Mouse (Mus musculus): ENCODE results near the gene Slc11a1. TPM values are rescaled to one million over a fixed set of nuclear protein-coding genes. Genes with fewer than 3 reads are reported as not detected.

Slc11a1 gene
- total RNA-seq, 4 experiments from 2014 or later, result 3.9 to 6.6 (median 5.1) TPM

DNA sequence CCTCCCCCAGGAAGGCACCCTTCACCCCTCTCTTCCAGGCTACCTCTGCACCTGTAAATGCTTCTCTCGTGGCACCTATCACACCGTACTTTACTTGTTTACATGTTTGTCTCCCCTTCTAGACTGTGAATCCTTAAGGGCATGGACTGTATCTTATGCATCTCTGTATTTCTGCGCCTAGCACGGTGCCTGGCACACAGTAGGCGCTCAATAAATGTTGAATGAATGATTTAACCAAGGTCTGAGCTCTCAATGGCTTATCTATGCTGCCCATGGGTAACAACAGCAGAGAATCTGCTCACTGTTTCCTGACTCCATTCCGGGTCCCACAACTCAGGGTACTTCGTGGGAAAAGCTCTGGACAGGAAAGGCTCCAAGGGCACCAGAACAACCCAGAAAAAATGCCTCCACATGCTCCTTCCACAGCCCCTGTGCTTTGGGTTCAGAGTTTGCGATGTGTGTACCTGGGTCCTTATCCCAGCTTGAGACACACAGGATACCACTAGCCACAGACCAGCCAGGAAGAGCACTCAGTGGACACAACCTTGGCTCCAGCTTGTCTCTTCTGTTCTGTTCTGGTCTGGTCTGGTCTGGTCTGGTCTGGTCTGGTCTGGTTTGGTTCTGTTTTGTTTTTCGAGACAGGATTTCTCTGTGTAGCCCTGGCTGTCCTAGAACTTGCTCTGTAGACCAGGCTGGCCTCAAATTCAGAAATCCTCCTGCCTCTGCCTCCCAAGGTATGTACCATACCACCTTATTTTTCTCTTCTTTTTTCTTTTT lies 21.4 kb upstream of the Slc11a1 start:
- no peak for DNase-seq (ENCODE audit: low spot score)

DNA sequence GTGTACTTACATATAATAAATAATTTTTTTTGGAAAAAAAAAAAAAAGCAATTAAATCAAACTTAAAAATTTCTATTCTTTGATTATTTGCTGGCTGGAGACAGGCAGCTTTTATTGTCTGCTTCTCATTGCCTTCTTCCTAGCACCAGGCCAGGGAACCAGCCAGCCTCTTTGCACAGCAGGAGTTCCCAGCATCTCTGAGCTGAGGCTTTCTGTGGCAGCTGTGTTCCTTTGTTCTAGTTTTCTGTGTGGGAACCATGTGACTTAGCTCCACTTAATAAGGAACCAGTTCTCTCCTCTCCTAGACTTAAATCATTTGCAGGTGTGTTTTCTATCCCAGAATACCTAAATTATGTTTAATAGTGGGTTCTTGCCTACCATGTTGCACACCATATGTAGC lies 17.5 kb upstream of the Slc11a1 start:
- no peak for DNase-seq (ENCODE audit: low spot score)

DNA sequence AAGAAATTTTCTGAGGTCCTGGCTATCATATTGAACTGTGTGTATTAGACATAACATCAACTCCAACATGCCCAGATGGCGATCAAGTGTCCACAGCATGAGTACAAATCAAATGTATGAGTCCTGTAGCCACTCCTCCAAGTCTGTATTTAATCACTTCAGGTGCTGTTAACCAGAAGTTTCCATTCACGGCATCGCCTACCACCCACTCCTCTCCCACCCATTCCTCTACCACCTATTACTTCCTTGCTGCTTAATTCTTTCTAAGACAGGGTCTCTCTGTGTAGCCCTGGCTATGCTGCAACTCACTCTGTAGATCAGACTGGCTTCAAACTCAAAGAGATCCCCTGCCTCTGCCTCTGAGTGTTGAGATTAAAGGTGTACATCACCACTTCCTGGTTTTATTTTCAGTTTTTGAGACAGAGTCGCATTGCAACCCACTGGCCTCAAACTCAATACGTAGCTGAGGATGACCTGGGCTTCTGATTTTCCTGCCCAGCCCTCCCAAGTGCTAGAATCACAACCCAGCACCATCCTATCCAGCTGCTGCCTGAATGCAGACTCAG lies 15.0 kb upstream of the Slc11a1 start:
- no peak for DNase-seq (ENCODE audit: low spot score)

DNA sequence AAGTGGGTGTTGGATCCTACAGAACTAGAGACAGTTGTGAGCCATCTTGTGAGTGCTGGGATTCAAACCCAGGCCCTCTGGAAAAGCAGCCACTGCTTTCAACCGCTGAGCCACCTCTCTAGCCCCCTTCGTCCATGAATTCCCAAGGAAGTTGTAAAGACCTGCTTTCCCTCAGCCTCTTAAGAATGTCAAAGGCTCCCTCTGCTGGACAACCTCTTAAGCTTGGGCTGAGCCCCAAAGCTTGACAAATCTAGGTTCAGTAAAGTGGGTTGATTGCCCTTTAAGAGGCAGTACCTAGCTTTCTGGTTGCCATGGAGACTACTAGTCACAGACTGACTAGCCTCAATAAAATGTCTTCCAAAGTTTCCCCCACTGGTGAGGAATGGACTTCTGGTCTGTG lies 13.2 kb upstream of the Slc11a1 start, which contains the start of gene Catip:
Catip (plus strand) TSS at position 297 of the 400 bp plus-strand sequence.
- DNase-seq (ENCODE audit: low spot score), result peak; percentile 87

DNA sequence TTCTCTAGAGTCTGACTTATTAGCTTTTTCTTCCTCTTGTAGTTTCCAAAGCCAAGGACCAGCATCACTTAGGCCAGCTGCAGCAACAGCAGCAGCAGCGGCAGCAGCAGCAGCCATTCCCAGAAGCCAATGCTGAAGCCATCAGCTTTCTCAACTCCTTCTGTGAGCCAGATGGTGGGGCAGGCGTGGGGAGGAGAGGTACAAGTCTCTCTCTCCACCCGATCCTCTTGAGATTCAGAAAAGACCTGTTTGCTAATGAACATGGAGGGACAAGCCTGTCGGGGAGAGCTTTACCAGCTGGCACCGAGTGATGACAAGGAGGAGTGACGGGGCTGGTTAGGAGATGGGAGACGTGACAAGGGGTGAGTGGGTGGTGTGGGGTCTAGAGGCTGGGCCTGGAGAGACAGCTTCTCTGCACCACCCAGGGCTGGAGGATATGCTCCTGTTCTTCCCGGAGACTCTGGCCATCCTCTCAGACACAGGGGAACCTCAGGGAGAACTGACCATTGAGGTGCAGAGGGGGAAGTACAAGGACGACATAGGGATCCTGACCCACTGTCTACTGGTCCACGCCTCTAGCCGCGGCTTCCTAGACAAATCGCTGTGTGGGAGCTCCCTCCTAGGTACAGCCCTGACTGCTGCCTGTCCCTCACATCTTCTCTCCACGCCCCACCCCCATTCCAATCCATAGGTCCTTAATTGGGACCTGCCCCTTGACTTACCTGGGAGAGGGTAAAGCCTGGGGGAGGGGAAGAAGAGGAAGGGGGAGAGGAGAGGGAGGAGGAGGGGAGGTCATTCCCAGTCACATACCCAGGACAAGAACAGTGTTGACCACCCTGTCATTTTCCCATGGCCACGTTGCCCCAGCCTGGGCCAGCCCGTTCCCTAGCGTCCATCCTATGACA lies 12.4 kb upstream of the Slc11a1 start:
- DNase-seq (ENCODE audit: low spot score), result no peak

DNA sequence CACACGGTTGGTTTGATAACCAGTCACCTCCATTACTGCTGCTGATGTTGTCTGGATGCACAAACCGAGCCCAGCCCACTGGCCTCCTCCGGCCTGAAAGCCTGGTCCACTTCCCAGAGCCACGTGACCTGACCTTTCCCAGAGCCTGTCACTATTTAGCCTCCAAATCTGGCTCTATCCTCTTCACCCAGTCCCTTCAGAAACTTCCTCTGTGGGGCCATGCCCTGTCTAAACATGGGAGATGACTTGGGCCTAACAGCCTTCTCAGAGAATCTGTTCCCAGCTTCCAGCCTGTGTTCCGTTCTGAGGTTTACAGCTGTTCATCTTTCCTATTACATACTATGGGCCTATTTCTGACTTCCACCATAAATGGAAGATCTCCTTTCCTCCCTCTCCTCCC lies 11.6 kb upstream of the Slc11a1 start:
- DNase-seq (ENCODE audit: low spot score), result no peak

DNA sequence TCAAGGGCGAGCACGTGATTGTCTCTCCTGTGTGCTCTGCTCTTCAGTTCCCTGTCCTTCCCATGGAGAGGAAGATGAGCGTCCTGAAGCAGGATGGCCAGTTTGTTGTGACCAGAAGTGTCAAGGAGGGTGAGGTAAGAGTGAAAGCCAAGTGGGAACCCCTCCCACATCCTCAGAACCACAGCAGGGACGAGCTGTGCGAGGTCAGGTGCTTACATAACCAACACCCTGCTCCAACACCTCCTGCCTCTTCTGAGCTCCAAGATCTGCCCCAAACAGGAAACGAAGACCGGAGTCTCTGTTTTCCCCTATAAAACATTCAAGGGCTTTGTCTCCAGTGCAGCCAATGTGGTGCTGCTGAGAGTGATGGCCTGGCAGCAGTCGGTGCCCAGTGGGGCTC lies 10.7 kb upstream of the Slc11a1 start:
- no peak for DNase-seq (ENCODE audit: low spot score)

DNA sequence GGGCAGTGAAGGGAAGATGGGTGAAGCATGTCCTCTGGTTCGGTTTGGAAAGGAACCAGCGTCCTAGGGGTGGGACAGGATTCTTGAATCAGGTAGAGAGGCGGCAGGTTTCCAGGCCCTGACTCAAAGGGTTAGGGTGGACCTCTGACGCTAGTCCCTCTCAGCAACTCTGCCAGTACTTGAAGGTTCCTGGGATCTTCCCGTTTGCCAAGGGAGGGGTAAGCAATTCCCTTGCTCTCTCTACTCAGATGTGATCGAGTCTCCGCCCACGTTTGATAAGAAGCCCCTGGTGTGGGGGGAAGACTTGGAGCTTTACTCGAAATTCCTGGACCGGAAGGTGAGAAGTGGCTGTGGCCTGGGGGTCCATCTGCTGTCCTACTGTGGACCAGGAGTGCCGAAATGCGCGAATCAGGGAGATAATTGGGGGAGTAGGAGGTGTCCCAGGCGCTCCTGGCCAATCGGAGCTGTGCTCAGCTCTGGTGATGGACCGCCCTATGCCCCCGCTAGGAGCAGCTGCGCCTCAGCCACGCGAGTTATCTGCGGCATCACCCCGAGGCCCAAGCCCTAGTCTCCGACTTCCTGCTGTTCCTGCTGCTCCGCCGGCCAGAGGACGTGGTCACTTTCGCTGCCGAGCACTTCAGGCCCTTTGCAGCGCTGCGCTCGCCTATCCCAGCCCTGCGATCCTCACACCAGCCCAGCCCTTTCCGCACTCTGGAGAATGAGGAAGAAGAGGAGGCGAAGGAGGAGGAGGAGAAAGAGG lies 6.9 kb upstream of the Slc11a1 start:
- peak; percentile 74 for DNase-seq (ENCODE audit: low spot score)

DNA sequence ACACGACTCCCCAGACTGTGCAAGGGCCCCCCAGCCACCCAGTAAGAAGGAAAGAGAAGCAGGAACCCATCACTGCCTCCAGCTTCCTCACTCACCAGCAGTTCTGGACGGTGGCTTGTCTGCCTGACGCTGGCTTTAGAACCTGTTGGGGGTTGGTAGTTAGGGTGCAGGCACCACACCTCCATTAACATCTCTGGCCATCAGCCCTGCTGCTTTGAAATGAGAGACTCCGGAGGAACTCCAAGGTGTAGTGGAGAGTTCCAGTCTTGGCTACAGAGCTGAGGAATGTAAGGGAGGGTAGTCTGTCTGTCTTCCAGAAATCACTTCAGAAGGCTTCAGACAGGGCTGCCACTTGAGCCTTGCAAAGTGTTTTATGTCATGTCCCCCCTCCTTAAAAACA lies 5.0 kb upstream of the Slc11a1 start:
- DNase-seq (ENCODE audit: low spot score), result no peak

DNA sequence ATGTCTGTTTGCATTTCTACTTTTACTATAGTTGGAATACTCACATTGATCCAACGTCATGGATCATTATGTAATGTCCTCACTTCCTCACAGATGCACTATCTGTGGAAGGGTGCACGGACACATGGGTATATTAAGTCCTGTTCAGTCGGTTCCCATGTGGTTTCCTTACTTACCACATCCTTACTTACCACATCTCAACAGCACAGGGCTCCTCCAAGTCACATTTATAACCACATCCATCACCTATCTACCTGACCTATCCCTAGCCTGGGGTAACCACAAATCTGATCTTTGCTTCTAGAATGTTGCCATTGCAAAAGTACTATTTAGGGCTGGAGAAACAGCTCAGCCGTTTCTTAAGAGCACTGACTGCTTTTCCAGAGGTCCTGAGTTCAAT lies 1.6 kb upstream of the Slc11a1 start:
- DNase-seq (ENCODE audit: low spot score), result no peak

DNA sequence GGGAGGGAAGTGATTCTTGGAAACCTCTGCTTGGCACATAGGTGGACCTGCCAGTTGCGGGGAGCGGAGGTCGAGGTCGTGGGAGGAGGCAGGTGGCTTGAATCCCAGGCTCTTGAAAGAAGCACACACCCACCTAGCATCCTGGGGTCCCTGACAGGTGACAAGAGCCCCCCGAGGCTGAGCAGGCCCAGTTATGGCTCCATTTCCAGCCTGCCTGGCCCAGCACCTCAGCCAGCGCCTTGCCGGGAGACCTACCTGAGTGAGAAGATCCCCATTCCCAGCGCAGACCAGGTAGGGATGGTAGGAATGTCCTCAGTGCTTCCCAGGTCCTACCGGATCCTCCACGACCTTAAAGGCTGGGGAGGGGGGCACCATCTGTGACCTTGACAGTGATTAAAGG lies 566 bp downstream of the Slc11a1 start:
- no peak for DNase-seq (ENCODE audit: low spot score)

DNA sequence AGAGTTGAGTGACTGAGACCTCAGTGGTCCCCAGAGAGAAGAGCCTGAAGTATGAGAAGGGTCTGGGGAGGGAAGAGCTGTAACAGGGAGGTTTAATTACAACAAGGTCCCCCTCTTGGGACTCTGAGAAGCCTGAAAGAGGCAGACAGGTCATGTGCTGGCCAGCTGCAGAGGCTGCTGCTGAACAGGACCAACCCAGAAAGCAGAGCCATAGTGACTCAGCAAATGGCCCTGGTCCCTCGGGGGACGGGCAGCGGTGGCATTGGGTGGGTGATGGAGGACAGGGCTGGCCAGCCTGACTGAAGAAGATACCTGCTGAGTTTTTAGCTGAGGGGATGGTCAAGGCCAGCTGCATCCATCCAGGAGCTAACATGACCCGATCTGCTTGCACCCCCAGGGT lies 1.4 kb downstream of the Slc11a1 start:
- no peak for DNase-seq (ENCODE audit: low spot score)

DNA sequence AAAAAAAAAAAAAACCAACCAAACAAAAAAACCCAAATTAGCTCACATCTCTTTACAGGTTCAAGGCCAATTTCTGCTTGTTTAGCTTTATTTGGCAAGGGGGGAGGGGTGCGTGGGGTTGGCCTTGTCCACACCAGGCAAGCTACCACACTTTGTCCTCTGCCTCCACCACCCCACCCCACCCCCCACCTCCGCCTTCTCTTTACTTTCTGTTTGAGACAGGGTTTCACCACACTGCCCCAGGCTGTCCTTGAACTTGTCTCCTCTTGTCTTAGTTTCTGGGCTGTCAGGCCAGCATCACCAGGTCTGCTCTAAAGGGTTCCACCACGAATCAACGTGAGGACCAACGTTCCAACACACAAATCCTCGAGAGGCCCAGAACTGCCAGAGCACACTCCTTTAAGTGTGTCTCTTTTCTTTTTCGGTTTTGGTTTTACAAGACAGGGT lies 4.1 kb downstream of the Slc11a1 start:
- no peak for DNase-seq (ENCODE audit: low spot score)

DNA sequence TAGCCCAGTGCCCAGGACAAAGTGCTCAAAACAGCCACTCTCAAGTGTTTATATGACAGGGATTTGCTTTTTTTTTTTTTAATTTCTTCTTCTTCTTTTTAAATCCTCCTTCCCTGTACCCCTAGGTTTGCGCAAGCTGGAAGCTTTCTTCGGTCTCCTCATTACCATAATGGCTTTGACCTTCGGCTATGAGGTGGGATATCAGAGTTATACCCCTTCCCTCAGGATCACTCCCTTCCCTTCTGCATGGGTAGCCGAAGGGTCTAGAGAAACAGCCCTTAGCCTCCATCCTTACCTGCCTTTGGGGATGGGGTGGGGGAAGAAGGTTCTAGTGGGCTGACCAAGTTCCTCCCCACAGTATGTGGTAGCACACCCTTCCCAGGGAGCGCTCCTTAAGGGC lies 5.5 kb downstream of the Slc11a1 start:
- no peak for DNase-seq (ENCODE audit: low spot score)

DNA sequence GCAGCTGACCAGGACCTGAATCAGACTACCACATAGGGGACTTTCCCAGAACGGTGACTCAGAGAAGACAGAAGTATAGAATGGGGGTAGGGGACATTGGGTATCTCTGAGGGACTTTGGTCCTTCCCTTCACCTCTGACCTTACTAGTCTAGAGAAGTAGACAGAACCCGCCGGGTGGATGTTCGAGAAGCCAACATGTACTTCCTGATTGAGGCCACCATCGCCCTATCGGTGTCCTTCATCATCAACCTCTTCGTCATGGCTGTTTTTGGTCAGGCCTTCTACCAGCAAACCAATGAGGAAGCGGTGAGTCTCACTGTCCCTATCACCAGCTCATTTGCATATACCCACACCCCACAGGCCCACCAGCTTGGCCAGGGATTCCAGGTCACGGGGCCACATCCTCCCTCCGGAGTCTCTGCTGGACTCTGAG lies 6.6 kb downstream of the Slc11a1 start:
- DNase-seq (ENCODE audit: low spot score), result no peak

DNA sequence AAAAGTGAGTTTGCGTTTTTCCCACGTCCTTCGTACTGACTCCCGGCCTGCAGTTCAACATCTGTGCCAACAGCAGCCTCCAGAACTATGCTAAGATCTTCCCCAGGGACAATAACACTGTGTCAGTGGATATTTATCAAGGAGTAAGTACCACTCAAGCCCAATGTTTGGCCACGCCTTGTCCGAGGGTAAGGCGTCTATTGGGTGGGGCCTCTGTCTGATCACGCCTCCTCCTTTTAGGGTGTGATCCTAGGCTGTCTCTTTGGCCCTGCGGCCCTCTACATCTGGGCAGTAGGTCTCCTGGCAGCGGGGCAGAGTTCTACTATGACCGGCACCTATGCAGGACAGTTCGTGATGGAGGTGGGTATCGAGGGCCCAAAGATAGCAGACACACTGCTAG lies 8.4 kb downstream of the Slc11a1 start:
- DNase-seq (ENCODE audit: low spot score), result no peak

DNA sequence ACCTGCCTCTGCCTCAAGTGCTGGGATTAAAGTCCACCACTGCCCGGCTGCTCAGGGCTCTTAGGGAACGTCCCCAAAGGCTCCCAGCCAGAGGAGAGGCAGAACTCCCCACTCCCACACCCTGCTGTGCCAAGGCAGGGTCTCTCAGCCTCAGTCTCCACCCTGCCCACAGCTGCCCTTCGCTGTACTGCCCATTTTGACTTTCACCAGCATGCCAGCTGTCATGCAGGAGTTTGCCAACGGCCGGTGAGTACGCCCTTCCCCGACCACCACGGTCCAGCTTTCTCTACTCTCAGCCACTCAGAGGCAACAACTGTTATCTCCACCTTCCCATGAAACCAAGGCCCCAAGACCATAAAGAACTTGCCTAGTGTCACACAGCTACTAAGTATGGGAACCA lies 9.5 kb downstream of the Slc11a1 start:
- DNase-seq (ENCODE audit: low spot score), result no peak

DNA sequence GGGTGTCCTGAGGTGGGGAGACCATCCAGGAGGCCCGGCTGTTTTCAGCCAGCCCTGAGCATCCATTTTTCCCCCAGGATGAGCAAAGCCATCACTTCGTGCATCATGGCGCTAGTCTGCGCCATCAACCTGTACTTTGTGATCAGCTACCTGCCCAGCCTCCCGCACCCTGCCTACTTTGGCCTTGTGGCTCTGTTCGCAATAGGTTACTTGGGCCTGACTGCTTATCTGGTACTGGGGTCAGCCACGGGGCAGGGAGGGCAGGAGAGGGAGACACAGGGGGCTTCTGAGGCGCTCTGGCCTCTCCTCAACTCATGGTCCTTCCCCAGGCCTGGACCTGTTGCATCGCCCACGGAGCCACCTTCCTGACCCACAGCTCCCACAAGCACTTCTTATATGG lies 10.1 kb downstream of the Slc11a1 start:
- no peak for DNase-seq (ENCODE audit: low spot score)

DNA sequence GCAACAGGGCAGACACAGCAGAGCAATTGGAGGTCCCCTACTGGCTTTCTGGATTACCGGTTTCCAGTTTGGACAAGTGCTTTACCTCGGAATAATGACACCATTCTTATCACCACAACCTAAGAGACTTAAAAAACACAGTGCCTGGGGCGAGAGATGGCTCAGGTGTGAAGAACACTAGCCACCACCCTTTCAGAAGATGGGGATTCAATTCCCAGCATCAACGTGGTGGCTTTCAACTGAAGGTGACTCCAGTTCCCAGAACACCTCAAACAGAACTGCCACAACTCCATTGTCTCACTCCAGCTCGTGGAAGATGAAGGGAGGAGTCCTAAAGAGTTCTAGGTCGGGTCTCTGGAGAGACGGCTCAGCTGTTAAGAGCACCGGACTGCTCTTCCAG lies 10.5 kb downstream of the Slc11a1 start:
- DNase-seq (ENCODE audit: low spot score), result no peak

DNA sequence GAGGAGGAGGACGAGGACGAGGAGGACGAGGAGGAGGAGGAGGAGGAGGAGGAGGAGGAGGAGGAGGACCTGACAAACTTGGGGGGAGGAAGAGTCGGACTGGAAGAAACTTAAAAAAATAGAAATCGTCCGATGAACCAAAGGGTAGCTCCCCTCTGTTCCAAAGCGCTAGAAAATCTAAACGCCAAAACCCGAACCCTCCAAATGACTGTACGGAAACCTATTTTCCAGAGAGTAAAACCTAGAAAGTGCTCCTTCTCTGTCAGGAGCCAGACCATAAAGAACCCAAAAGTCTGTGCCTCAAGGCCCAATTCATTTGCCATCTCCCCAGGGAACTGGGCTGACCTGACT lies 11.3 kb downstream of the Slc11a1 start:
- no peak for DNase-seq (ENCODE audit: low spot score)

DNA sequence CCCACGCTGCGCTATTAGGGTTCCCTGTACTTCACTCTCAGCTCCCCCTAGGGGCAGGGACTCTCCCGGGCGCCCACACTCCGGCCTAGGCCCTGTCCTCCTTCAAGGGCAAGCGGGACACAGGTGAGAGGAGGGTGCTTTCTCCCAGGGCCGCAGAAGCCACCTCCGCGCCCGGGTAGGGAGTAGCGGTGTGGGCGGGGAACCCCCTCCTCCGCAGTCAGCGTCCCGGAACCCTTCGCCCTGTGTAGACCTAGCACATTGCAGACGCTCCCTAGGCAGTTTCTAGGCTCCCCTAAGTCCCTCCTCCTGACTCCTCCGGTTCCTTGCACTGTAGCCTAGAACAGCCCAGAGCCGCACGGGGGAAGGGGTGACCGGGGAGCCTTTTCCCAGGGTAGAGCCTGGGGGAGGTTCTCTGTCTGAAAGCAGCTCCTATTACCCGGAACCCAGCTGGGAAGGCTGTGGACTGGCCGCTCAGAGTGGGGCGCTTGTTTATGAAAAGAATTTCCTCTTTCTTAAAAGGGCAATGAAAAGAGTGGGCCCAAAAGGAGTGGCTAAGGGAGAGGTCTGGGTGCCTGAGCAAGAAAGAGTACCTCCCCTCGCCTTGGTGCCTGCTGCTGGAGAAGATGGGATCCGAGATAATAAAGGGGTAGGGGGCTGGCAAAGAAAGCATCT lies 11.9 kb downstream of the Slc11a1 start:
- DNase-seq (ENCODE audit: low spot score), result peak; percentile 97
